Mouse (Mus musculus) CD4-positive naive resting alpha-beta T cell, adult 57 days (primary cell): Measurements from ENCODE around the gene Mdc1. TPM values are rescaled to one million over a fixed set of nuclear protein-coding genes. Genes with fewer than 3 reads are reported as not detected.

Source experiments
- total RNA-seq: library from RNA; stranded (reverse); gene quantifications from one replicate; pipeline ENCODE4 v1.2.4, GENCODE M21; 2023

Mdc1 gene
- 79.2 TPM for total RNA-seq

GRCm38 (mm10) chr17:35841076-35841950 is at the start of gene Mdc1:
Gene Mdc1, plus strand, starts transcription at chr17:35841515.

GRCm38 (mm10) chr17:35821439-35822430 is 19.6 kb upstream of the Mdc1 start, which contains the start of gene Ier3:
Gene Ier3, plus strand, starts transcription at chr17:35821684.

GRCm38 (mm10) chr17:35822964-35823937 is 18.1 kb upstream of the Mdc1 start, which contains the start of gene Flot1:
Gene Flot1, plus strand, starts transcription at chr17:35823230.

DNA sequence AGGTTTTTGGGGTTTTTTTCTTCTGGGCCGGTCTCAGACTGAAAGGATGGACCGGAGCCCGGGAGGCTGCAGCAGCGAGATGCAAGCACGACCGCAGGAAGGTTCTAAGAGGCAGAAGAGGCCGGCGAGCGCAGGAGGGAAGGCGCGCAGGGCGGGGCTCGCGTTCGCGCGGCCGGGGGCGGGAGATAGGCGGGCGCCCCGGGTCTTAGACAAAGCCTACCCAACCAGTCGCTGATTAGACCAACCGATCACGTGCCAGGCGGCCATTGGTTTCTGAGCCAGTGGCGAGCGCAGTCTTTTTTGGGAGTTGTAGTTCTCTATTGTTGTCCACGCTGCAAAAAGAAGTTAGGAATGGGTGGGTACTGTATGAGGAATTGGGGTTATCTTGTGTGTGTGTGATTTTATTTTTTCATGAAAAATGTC is 3.2 kb upstream of the Mdc1 start, which contains the start of gene Tubb5:
Tubb5 (minus strand) TSS at position 185 of the 423 bp plus-strand sequence.

GRCm38 (mm10) chr17:35861198-35861857 is 20.0 kb downstream of the Mdc1 start, which contains the start of gene Nrm:
Gene Nrm, plus strand, starts transcription at chr17:35861318.

DNA sequence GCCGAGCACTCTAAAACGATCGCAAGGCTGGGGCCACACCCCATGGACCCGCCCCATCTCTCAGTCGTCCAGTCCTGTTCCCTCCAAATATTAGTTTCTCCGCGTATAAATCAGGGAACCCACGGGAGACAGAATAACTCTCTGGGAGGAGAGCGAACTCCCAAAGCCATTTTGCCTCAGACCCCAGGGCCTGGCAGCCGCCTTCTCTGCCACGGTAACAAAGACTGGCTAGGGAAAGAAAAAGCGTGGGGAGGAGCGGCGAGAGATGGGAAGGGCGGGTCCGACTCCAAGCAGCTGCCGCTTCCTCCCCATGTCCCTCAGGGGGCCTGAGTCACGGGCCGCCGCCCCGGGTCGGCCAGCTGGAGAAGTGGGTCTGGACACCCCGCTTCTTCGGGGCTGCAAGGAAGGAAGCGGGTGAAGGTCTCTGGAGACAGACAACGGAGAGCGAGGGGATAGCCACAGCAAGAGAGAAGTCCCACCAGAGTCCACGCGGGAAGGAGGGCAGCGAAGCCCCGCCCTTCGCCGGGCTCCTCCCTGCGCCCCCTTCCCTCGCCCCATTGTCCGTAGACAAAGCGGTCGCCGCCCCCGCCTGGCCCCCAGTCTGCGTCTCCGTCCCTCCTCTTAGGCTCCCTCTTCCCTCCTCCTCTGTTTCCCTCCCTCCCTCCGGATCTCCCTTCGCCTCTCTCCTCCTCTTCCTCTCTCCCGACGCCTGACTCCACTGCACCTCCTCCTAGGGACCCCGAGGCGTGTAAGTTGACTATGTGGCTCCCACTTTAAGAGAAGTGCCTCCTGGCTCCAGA is 24.4 kb downstream of the Mdc1 start, which contains the start of gene Ppp1r18:
Ppp1r18 (plus strand) TSS at position 113 of the 800 bp plus-strand sequence.

DNA sequence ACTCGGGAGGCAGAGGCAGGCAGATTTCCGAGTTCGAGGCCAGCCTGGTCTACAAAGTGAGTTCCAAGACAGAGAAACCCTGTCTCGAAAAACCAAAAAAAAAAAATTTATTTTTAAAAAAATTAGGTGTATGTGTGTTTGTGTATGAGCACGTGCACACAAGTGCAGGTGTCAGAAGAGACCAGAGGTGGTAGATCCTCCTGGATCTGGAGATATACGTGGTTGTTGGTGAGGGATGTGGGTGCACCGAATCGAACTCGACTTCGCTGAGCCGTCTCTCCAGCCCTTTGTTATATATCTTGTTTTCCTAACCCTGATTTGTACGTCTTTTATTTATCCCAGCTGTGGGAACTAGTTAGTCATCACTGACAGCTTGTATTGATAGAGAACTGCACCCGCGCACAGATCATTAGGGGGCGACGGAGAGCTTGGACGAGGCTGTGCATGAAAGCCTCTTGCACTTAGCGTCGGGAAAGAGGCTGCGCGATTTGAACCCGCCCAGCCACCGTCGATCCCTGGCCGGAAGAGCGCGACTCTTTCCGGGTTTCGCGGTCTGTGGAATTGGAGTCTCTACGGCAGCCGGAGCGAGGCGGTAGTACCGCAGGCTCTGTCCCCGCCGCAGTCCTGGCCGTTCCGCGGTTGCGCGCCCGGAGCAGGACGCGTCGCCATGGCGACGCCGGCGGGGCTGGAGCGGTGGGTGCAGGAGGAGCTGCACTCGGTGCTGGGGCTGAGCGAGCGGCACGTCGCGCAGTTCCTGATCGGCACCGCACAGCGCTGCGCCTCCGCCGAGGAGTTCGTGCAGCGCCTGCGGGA is 38.1 kb downstream of the Mdc1 start, which contains the start of gene Dhx16:
Dhx16 (plus strand) TSS at position 575 of the 813 bp plus-strand sequence.

GRCm38 (mm10) chr17:35896781-35897643 is 55.7 kb downstream of the Mdc1 start, which contains the start of gene 2310061I04Rik:
Gene 2310061I04Rik, minus strand, starts transcription at chr17:35897431.

Other genes with a start within 250 kb of the Mdc1 start
- not detected for gene Sfta2, start 240.0 kb upstream of the Mdc1 start, total RNA-seq
- not detected for gene Gm9573, start 214.9 kb upstream of the Mdc1 start, total RNA-seq
- not detected for gene Mucl3, start 197.8 kb upstream of the Mdc1 start, total RNA-seq
- 49.3 TPM for gene Vars2, start 173.9 kb upstream of the Mdc1 start, total RNA-seq
- 15.8 TPM for gene Gtf2h4, start 167.8 kb upstream of the Mdc1 start, total RNA-seq
- gene Ddr1, start 136.9 kb upstream of the Mdc1 start, total RNA-seq, result 15.5 TPM
- gene Ier3, start 19.8 kb upstream of the Mdc1 start, total RNA-seq, result 6.3 TPM
- 46.7 TPM for gene Flot1, start 18.3 kb upstream of the Mdc1 start, total RNA-seq
- 496 TPM for gene Tubb5, start 3.2 kb upstream of the Mdc1 start, total RNA-seq
- gene Nrm, start 19.8 kb downstream of the Mdc1 start, total RNA-seq, result 19.7 TPM
- 272 TPM for gene Ppp1r18, start 24.1 kb downstream of the Mdc1 start, total RNA-seq
- gene Dhx16, start 38.3 kb downstream of the Mdc1 start, total RNA-seq, result 95.2 TPM
- gene 2310061I04Rik, start 55.9 kb downstream of the Mdc1 start, total RNA-seq, result 30.0 TPM
- gene Atat1, start 68.6 kb downstream of the Mdc1 start, total RNA-seq, result 13.5 TPM
- 61.0 TPM for gene Mrps18b, start 74.9 kb downstream of the Mdc1 start, total RNA-seq
- gene Ppp1r10, start 74.9 kb downstream of the Mdc1 start, total RNA-seq, result 184 TPM
- gene Abcf1, start 128.2 kb downstream of the Mdc1 start, total RNA-seq, result 129 TPM
- gene Gnl1, start 138.3 kb downstream of the Mdc1 start, total RNA-seq, result 61.6 TPM
- gene Prr3, start 138.7 kb downstream of the Mdc1 start, total RNA-seq, result 67.0 TPM
- 25.7 TPM for gene H2-T24, start 179.0 kb downstream of the Mdc1 start, total RNA-seq
- gene H2-T23, start 191.3 kb downstream of the Mdc1 start, total RNA-seq, result 302 TPM
- gene H2-T22, start 201.2 kb downstream of the Mdc1 start, total RNA-seq, result 187 TPM
- gene Gm6034, start 201.4 kb downstream of the Mdc1 start, total RNA-seq, result 1.3 TPM
- 87.5 TPM for gene Gm11127, start 216.9 kb downstream of the Mdc1 start, total RNA-seq